Comparison of ENCODE assay signal across 23 mouse cellular contexts in genomic region chr13:53177424-53177718, GRCm38 (mm10).
DNase-seq lines count a peak whose midpoint lies in the region; ATAC-seq lines count a peak whose summit lies in the region.
"Had no signal": no experiment of that assay in that cellular context is flagged by ENCODE, and none has a peak within 500 bp of the region (broad histone marks: within the 10 kb centered on the region; RNA-seq: fewer than 3 reads in every experiment).

No protein-coding gene starts in this region.

- no peaks in the 10 kb centered on the region for H3K27me3 ChIP-seq in heart, embryonic 10.5 days (ENCODE audit: insufficient read depth, poor library complexity, severe bottlenecking)
- no peaks in the 10 kb centered on the region for H3K27me3 ChIP-seq in heart, embryonic 11.5 days (ENCODE audit: control insufficient read depth, insufficient read depth, low read length)
- no peaks in the 10 kb centered on the region for H3K27me3 ChIP-seq in midbrain, embryonic 15.5 days (replicated peaks)
- no peaks in the 10 kb centered on the region for H3K27me3 ChIP-seq in midbrain, embryonic 16.5 days (ENCODE audit: control insufficient read depth, insufficient read depth, low read depth, low read length)
- H3K27me3 ChIP-seq in embryonic facial prominence, embryonic 13.5 days = no peaks in the 10 kb centered on the region
- H3K27me3 ChIP-seq in limb, embryonic 13.5 days = no peaks in the 10 kb centered on the region
- H3K27me3 ChIP-seq: liver, embryonic 12.5 days; neural tube, embryonic 13.5 days had no signal

- H3K4me1 ChIP-seq in heart, embryonic 10.5 days = peaks cover 85% of the 10 kb centered on the region
- H3K4me1 ChIP-seq in heart, embryonic 11.5 days (ENCODE audit: control insufficient read depth, insufficient read depth, low read length) = peaks cover 45% of the 10 kb centered on the region
- peaks cover 21% of the 10 kb centered on the region for H3K4me1 ChIP-seq in midbrain, embryonic 15.5 days
- H3K4me1 ChIP-seq in midbrain, embryonic 16.5 days (ENCODE audit: control insufficient read depth, insufficient read depth, low read length) = peaks cover 18% of the 10 kb centered on the region
- peaks cover 84% of the 10 kb centered on the region for H3K4me1 ChIP-seq in embryonic facial prominence, embryonic 13.5 days
- H3K4me1 ChIP-seq in limb, embryonic 13.5 days = peaks cover 85% of the 10 kb centered on the region
- H3K4me1 ChIP-seq: liver, embryonic 12.5 days had no signal

- no peak for DNase-seq in heart, embryonic 10.5 days (ENCODE audit: low spot score)
- DNase-seq in left cerebral cortex, adult 8-10 months (ENCODE audit: low spot score in 2 of 2) = no peak
- no peak for DNase-seq in frontal cortex, postnatal 10 days (ENCODE audit: low spot score in 2 of 2)
- DNase-seq: adrenal gland, postnatal 25 days; cerebellum, adult 11-12 months; cerebellum, adult 9-11 months; gastrocnemius, postnatal 10 days; heart, postnatal 36 days; kidney, adult 8-10 months; kidney, postnatal 10 days; liver, postnatal 0 days; lung, postnatal 36 days; thymus, postnatal 14 days had no signal

- H3K9ac ChIP-seq in heart, embryonic 11.5 days (ENCODE audit: low read depth, low read length) = no peak overlapping the region
- no peak overlapping the region for H3K9ac ChIP-seq in midbrain, embryonic 15.5 days
- no peak overlapping the region for H3K9ac ChIP-seq in midbrain, embryonic 16.5 days (ENCODE audit: low read depth, low read length)
- no peak overlapping the region for H3K9ac ChIP-seq in embryonic facial prominence, embryonic 13.5 days
- H3K9ac ChIP-seq in limb, embryonic 13.5 days = no peak overlapping the region
- H3K9ac ChIP-seq: hindbrain, embryonic 14.5 days; liver, embryonic 12.5 days; liver, postnatal 0 days; neural tube, embryonic 13.5 days had no signal

- H3K9me3 ChIP-seq in heart, embryonic 10.5 days = no peaks in the 10 kb centered on the region
- H3K9me3 ChIP-seq in heart, embryonic 11.5 days (replicated peaks; ENCODE audit: control insufficient read depth, low read length) = no peaks in the 10 kb centered on the region
- H3K9me3 ChIP-seq in midbrain, embryonic 15.5 days = no peaks in the 10 kb centered on the region
- no peaks in the 10 kb centered on the region for H3K9me3 ChIP-seq in midbrain, embryonic 16.5 days (replicated peaks; ENCODE audit: control insufficient read depth, low read length, poor library complexity, severe bottlenecking)
- no peaks in the 10 kb centered on the region for H3K9me3 ChIP-seq in embryonic facial prominence, embryonic 13.5 days
- no peaks in the 10 kb centered on the region for H3K9me3 ChIP-seq in limb, embryonic 13.5 days
- H3K9me3 ChIP-seq: liver, embryonic 12.5 days; neural tube, embryonic 13.5 days had no signal

- H3K27ac ChIP-seq in heart, embryonic 10.5 days = peak overlapping the region; percentile 79
- no peak overlapping the region for H3K27ac ChIP-seq in heart, embryonic 11.5 days (ENCODE audit: low read depth, low read length)
- no peak overlapping the region for H3K27ac ChIP-seq in midbrain, embryonic 15.5 days
- no peak overlapping the region for H3K27ac ChIP-seq in midbrain, embryonic 16.5 days (ENCODE audit: low read length)
- H3K27ac ChIP-seq in embryonic facial prominence, embryonic 13.5 days = peak overlapping the region; percentile 88; the same call in 1 of the 2 replicates
- no peak overlapping the region for H3K27ac ChIP-seq in limb, embryonic 13.5 days
- H3K27ac ChIP-seq: hindbrain, embryonic 14.5 days; liver, embryonic 12.5 days had no signal

- no peak overlapping the region for H3K4me3 ChIP-seq in heart, embryonic 10.5 days
- no peak overlapping the region for H3K4me3 ChIP-seq in heart, embryonic 11.5 days (ENCODE audit: low read depth, low read length)
- no peak overlapping the region for H3K4me3 ChIP-seq in midbrain, embryonic 15.5 days
- no peak overlapping the region for H3K4me3 ChIP-seq in midbrain, embryonic 16.5 days (ENCODE audit: low read depth, low read length)
- no peak overlapping the region for H3K4me3 ChIP-seq in embryonic facial prominence, embryonic 13.5 days
- H3K4me3 ChIP-seq in limb, embryonic 13.5 days = no peak overlapping the region
- H3K4me3 ChIP-seq: liver, embryonic 12.5 days; neural tube, embryonic 13.5 days had no signal

- H3K4me2 ChIP-seq in heart, embryonic 11.5 days = no peak overlapping the region
- H3K4me2 ChIP-seq in midbrain, embryonic 15.5 days = no peak overlapping the region
- H3K4me2 ChIP-seq in midbrain, embryonic 16.5 days (ENCODE audit: low read length) = no peak overlapping the region
- 0 out of 2 replicates have a peak overlapping the region, but pooled peaks have one; percentile 9 for H3K4me2 ChIP-seq in embryonic facial prominence, embryonic 13.5 days
- H3K4me2 ChIP-seq in limb, embryonic 13.5 days (replicated peaks) = peak overlapping the region; percentile 28; the same call in 1 of the 2 replicates
- H3K4me2 ChIP-seq: hindbrain, embryonic 14.5 days; liver, embryonic 12.5 days; midbrain, embryonic 11.5 days; neural tube, embryonic 13.5 days had no signal

- 72% methylated on average over 7 of the region's 7 CpGs for WGBS in heart, embryonic 10.5 days
- WGBS in heart, embryonic 11.5 days (ENCODE audit: insufficient replicate concordance) = 61% methylated on average over 7 of the region's 7 CpGs
- WGBS in midbrain, embryonic 15.5 days = 42% methylated on average over 7 of the region's 7 CpGs
- 56% methylated on average over 7 of the region's 7 CpGs for WGBS in midbrain, embryonic 16.5 days
- WGBS in embryonic facial prominence, embryonic 13.5 days = 26% methylated on average over 7 of the region's 7 CpGs
- WGBS in limb, embryonic 13.5 days = 22% methylated on average over 7 of the region's 7 CpGs

- H3K36me3 ChIP-seq in heart, embryonic 10.5 days = no peaks in the 10 kb centered on the region
- H3K36me3 ChIP-seq in heart, embryonic 11.5 days (ENCODE audit: control insufficient read depth, insufficient read depth, low read length) = no peaks in the 10 kb centered on the region
- H3K36me3 ChIP-seq in midbrain, embryonic 15.5 days (replicated peaks) = no peaks in the 10 kb centered on the region
- no peaks in the 10 kb centered on the region for H3K36me3 ChIP-seq in midbrain, embryonic 16.5 days (ENCODE audit: control insufficient read depth, insufficient read depth, low read length)
- H3K36me3 ChIP-seq in embryonic facial prominence, embryonic 13.5 days = no peaks in the 10 kb centered on the region
- H3K36me3 ChIP-seq in limb, embryonic 13.5 days = no peaks in the 10 kb centered on the region
- H3K36me3 ChIP-seq: liver, embryonic 12.5 days; neural tube, embryonic 13.5 days had no signal

- no peak for ATAC-seq in heart, embryonic 11.5 days (replicated peaks; ENCODE audit: insufficient number of reproducible peaks, low FRiP score, low TSS enrichment)
- 0 out of 2 replicates have a peak, but pooled peaks have one; percentile 13 for ATAC-seq in midbrain, embryonic 15.5 days (replicated peaks)
- no peak for ATAC-seq in midbrain, embryonic 16.5 days
- no peak for ATAC-seq in embryonic facial prominence, embryonic 13.5 days (ENCODE audit: insufficient number of reproducible peaks, insufficient read depth, low FRiP score, low TSS enrichment, low read depth)
- no peak for ATAC-seq in limb, embryonic 13.5 days (ENCODE audit: low FRiP score, low read depth)
- ATAC-seq: inflammation-experienced regulatory T-cells, adult 6 months; liver, embryonic 12.5 days; liver, postnatal 0 days had no signal

Comparison
In these comparisons a context has a peak if more than half of its experiments do, and no peak if none do; other contexts are left out.
1. H3K27ac ChIP-seq: peak in heart, embryonic 10.5 days (single experiment) and embryonic facial prominence, embryonic 13.5 days (single experiment); none in heart, embryonic 11.5 days (single experiment), midbrain, embryonic 15.5 days (single experiment), midbrain, embryonic 16.5 days (single experiment) and limb, embryonic 13.5 days (single experiment).
2. H3K4me2 ChIP-seq: peak in embryonic facial prominence, embryonic 13.5 days (single experiment) and limb, embryonic 13.5 days (single experiment); none in heart, embryonic 11.5 days (single experiment), midbrain, embryonic 15.5 days (single experiment) and midbrain, embryonic 16.5 days (single experiment).